Mouse (Mus musculus) midbrain, embryonic 14.5 days (tissue): ENCODE measurements around the gene Polr3e. TPM values are rescaled to one million over a fixed set of nuclear protein-coding genes. Genes with fewer than 3 reads are reported as not detected.

Experiments
- ATAC-seq: fragments of 200-750 bp; cut with Nextera tagmentation; 2 replicates; pipeline ENCODE4 v1.8.0; 2017; ENCODE audit warnings: moderate number of reproducible peaks, moderate library complexity; ENCODE audit not compliant: low FRiP score, low TSS enrichment
- DNase-seq: peaks from one replicate; pipeline ENCODE4 v3.0.0-alpha.2; 2015
- H3K27ac ChIP-seq: fragments of 300-500 bp; sonication (generic); replicated peaks from 2 replicates; pipeline ENCODE4 v1.5.1; 2014; ENCODE audit warnings: mild to moderate bottlenecking, low read depth, low read length, moderate library complexity
- H3K27me3 ChIP-seq: fragments of 300-500 bp; sonication (generic); 2 replicates; pipeline ENCODE4 v1.6.1; 2014; ENCODE audit warnings: low read length, control low read depth, mixed read lengths; ENCODE audit not compliant: control insufficient read depth, insufficient read depth
- H3K36me3 ChIP-seq: fragments of 300-500 bp; sonication (generic); 2 replicates; pipeline ENCODE4 v1.6.1; 2014; ENCODE audit warnings: low read length, control low read depth; ENCODE audit not compliant: control insufficient read depth, insufficient read depth
- H3K4me1 ChIP-seq: fragments of 300-500 bp; sonication (generic); 2 replicates; pipeline ENCODE4 v1.6.1; 2014; ENCODE audit warnings: mild to moderate bottlenecking, antibody characterized with exemption, low read length, control low read depth; ENCODE audit not compliant: control insufficient read depth, insufficient read depth
- H3K4me2 ChIP-seq: fragments of 300-500 bp; sonication (generic); 2 replicates; pipeline ENCODE4 v1.6.1; 2014; ENCODE audit warnings: mild to moderate bottlenecking, low read length, moderate library complexity
- H3K4me3 ChIP-seq: fragments of 300-500 bp; sonication (generic); replicated peaks from 2 replicates; pipeline ENCODE4 v1.5.1; 2014; ENCODE audit warnings: low read depth, low read length
- H3K9ac ChIP-seq: fragments of 300-500 bp; sonication (generic); replicated peaks from 2 replicates; pipeline ENCODE4 v1.6.1; 2014; ENCODE audit warnings: mild to moderate bottlenecking, low read length, moderate library complexity
- H3K9me3 ChIP-seq: fragments of 300-500 bp; sonication (generic); 2 replicates; pipeline ENCODE4 v1.6.1; 2016; ENCODE audit warnings: low read length, control low read depth, mixed read lengths; ENCODE audit not compliant: control insufficient read depth
- WGBS: fragments of 180-500 bp; shearing (Covaris S2); extraction: QIAGEN DNeasy Blood & Tissue Kit; methylation state at CpG from one replicate; pipeline ENCODE4 v1.1.7; 2014; 5-methylcytosine and 5-hydroxymethylcytosine counted together
- polyA plus RNA-seq: library from polyadenylated mRNA; unstranded; fragments of >200 nt; fragmentation: Nextera tagmentation; extraction: Ambion mirVana; gene quantifications from 2 replicates; pipeline ENCODE4 v1.2.1, GENCODE M21; 2014

Polr3e gene
- polyA plus RNA-seq: 20.6 and 21.6 TPM in 2 replicates

GRCm38 (mm10) chr7:120917592-120918461 lies at the start of gene Polr3e:
TSS of gene Polr3e (plus strand) at chr7:120917744.
- ATAC-seq (peak; percentile 93), DNase-seq (peak; percentile 99)
- WGBS: under 1% methylated on average over 102 of the region's 102 CpGs
- H3K36me3 ChIP-seq: no peaks in the 10 kb centered on the region
- H3K27ac ChIP-seq: peak within 1 kb of the TSS; percentile 80
- no peaks in the 10 kb centered on the region for H3K27me3 ChIP-seq
- peak within 1 kb of the TSS; percentile 96 for H3K4me3 ChIP-seq
- H3K9me3 ChIP-seq: no peaks in the 10 kb centered on the region
- H3K9ac ChIP-seq: peak within 1 kb of the TSS; percentile 84
- peak within 1 kb of the TSS; percentile 71 for H3K4me2 ChIP-seq
- H3K4me1 ChIP-seq: no peaks in the 10 kb centered on the region

- DNase-seq: no peak
- no peak overlapping the region for H3K4me2 ChIP-seq
- peaks cover 7% of the 10 kb centered on the region; the same call in 1 of the 2 replicates for H3K4me1 ChIP-seq
- H3K27me3 ChIP-seq: no peaks in the 10 kb centered on the region
- no peak overlapping the region for H3K27ac ChIP-seq
- ATAC-seq: no peak
- no peak overlapping the region for H3K4me3 ChIP-seq
- WGBS: 66% methylated on average over 5 of the region's 5 CpGs
- H3K9ac ChIP-seq: no peak overlapping the region
- no peaks in the 10 kb centered on the region for H3K9me3 ChIP-seq
- no peaks in the 10 kb centered on the region for H3K36me3 ChIP-seq
Observed at GRCm38 (mm10) chr7:120869883-120870282, 47.7 kb upstream of the Polr3e start.

GRCm38 (mm10) chr7:120870431-120871008 lies 47.0 kb upstream of the Polr3e start:
- WGBS: 63% methylated on average over 5 of the region's 5 CpGs
- DNase-seq: no peak
- 0 out of 2 replicates have a peak, but pooled peaks cover 5% of the 10 kb centered on the region for H3K4me1 ChIP-seq
- no peaks in the 10 kb centered on the region for H3K9me3 ChIP-seq
- no peaks in the 10 kb centered on the region for H3K27me3 ChIP-seq
- no peaks in the 10 kb centered on the region for H3K36me3 ChIP-seq
- no peak overlapping the region for H3K4me2 ChIP-seq
- no peak overlapping the region for H3K27ac ChIP-seq
- no peak overlapping the region for H3K4me3 ChIP-seq
- ATAC-seq: no peak
- no peak overlapping the region for H3K9ac ChIP-seq

- Histone ChIP-seq H3K36me3 (no peaks in the 10 kb centered on the region), H3K27me3 (no peaks in the 10 kb centered on the region), H3K4me1 (no peaks in the 10 kb centered on the region), H3K9ac (no peak overlapping the region), H3K4me2 (no peak overlapping the region), H3K27ac (no peak overlapping the region), H3K9me3 (no peaks in the 10 kb centered on the region), H3K4me3 (no peak overlapping the region)
- ATAC-seq: no peak
- 77% methylated on average over 12 of the region's 12 CpGs for WGBS
- no peak for DNase-seq
Observed at GRCm38 (mm10) chr7:120873083-120873482, 44.5 kb upstream of the Polr3e start.

GRCm38 (mm10) chr7:120874021-120874420 lies 43.5 kb upstream of the Polr3e start:
- Histone ChIP-seq H3K4me2 (no peak overlapping the region), H3K4me1 (no peaks in the 10 kb centered on the region), H3K36me3 (no peaks in the 10 kb centered on the region), H3K9ac (no peak overlapping the region), H3K4me3 (no peak overlapping the region), H3K9me3 (no peaks in the 10 kb centered on the region), H3K27me3 (no peaks in the 10 kb centered on the region), H3K27ac (no peak overlapping the region)
- DNase-seq: no peak
- WGBS: 93% methylated on average over 3 of the region's 3 CpGs
- ATAC-seq: no peak

- Histone ChIP-seq H3K4me3 (no peak overlapping the region), H3K9ac (no peak overlapping the region), H3K27me3 (no peaks in the 10 kb centered on the region), H3K4me2 (no peak overlapping the region), H3K9me3 (no peaks in the 10 kb centered on the region), H3K36me3 (no peaks in the 10 kb centered on the region), H3K4me1 (no peaks in the 10 kb centered on the region), H3K27ac (no peak overlapping the region)
- DNase-seq: no peak
- no peak for ATAC-seq
- WGBS: 83% methylated on average over 7 of the region's 7 CpGs
Observed at GRCm38 (mm10) chr7:120874764-120875539, 42.6 kb upstream of the Polr3e start.

- Histone ChIP-seq H3K9ac (no peak overlapping the region), H3K9me3 (no peaks in the 10 kb centered on the region), H3K27ac (no peak overlapping the region), H3K4me1 (no peaks in the 10 kb centered on the region), H3K36me3 (0 out of 2 replicates have a peak, but pooled peaks cover 6% of the 10 kb centered on the region), H3K4me3 (no peak overlapping the region), H3K27me3 (no peaks in the 10 kb centered on the region), H3K4me2 (no peak overlapping the region)
- DNase-seq: no peak
- WGBS: 65% methylated on average over 3 of the region's 3 CpGs
- ATAC-seq: no peak
Observed at GRCm38 (mm10) chr7:120875540-120876388, 41.8 kb upstream of the Polr3e start.

- no peak overlapping the region for H3K9ac ChIP-seq
- ATAC-seq: no peak
- no peak overlapping the region for H3K4me3 ChIP-seq
- WGBS: 80% methylated on average over 6 of the region's 6 CpGs
- no peaks in the 10 kb centered on the region for H3K9me3 ChIP-seq
- DNase-seq: no peak
- H3K27me3 ChIP-seq: no peaks in the 10 kb centered on the region
- H3K27ac ChIP-seq: no peak overlapping the region
- H3K4me1 ChIP-seq: no peaks in the 10 kb centered on the region
- H3K36me3 ChIP-seq: peaks cover 15% of the 10 kb centered on the region; the same call in 1 of the 2 replicates
- H3K4me2 ChIP-seq: no peak overlapping the region
Observed at GRCm38 (mm10) chr7:120878271-120878670, 39.3 kb upstream of the Polr3e start.
